Mouse (Mus musculus) liver, postnatal 0 days (tissue): ENCODE data around the gene Scd4.

Source experiments
- CTCF ChIP-seq: sonication (generic); IDR thresholded peaks from 2 replicates; pipeline ENCODE4 v1.5.1; 2016; ENCODE audit warnings: antibody characterized with exemption, low read depth
- EP300 ChIP-seq: IDR thresholded peaks from 2 replicates; pipeline ENCODE4 v1.6.1; 2016; ENCODE audit warnings: antibody characterized with exemption, low read depth, mild to moderate bottlenecking

- TF ChIP-seq CTCF (no peak), EP300 (no peak)
These were observed 35.0 kb upstream of the Scd4 start for GRCm38 (mm10) chr19:44297862-44298261.
